Mouse (Mus musculus): ENCODE measurements at regions not wholly inside any gene's neighbourhood (a gene's known extent, or its start where the extent isn't known, plus 50 kb on each side); places are given as distances from the start of the nearest gene placed in this dataset.

GRCm38 (mm10) chr6:126588761-126589160 lies 53.5 kb upstream of the Kcna5 start:
- DNase-seq (ENCODE audit: low spot score in 2 of 2) = no peak

GRCm38 (mm10) chr6:126587476-126587875 lies 52.3 kb upstream of the Kcna5 start:
- no peak for DNase-seq (ENCODE audit: low spot score in 2 of 2)

GRCm38 (mm10) chr6:126585813-126586212 lies 50.6 kb upstream of the Kcna5 start:
- peak in 1 of 2 experiments; percentile 23 for DNase-seq (ENCODE audit: low spot score in 2 of 2)
